Mouse (Mus musculus) T-helper 2 cell (primary cell): ENCODE results near the gene S100a16.

Source experiments
- in situ Hi-C: fragments of 300-600 bp; cut with MboI, MseI; formaldehyde crosslinking; loops from one replicate; pipeline ENCODE4 v1.15.1; 2025; ENCODE audit warnings: high pct_unique_total_duplicates

S100a16 gene

DNA sequence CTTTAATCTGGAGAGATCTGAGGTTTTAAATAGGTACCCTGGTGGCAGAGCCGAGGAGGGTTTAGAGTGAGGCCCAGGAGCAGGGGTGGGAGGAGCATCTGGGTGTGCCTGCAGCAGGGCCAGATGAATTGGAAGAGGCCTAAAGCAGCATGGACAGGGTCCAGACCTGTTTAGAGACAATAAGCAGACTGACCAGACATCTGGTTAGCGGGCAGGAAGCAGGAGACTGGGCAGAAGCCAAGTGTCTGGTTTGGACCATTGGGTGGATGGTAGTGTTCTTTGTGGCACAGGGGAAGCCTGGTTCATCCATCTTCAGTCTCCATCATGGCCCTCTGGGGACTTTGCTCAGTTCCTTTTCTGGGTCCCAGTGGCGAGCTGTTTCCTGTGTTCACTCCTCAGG lies 46.8 kb downstream of the S100a16 start:
- in situ Hi-C loops: loop anchor here (5.0 kb wide), 1 partner anchor 33 kb away; no protein-coding TSS in a partner anchor

DNA sequence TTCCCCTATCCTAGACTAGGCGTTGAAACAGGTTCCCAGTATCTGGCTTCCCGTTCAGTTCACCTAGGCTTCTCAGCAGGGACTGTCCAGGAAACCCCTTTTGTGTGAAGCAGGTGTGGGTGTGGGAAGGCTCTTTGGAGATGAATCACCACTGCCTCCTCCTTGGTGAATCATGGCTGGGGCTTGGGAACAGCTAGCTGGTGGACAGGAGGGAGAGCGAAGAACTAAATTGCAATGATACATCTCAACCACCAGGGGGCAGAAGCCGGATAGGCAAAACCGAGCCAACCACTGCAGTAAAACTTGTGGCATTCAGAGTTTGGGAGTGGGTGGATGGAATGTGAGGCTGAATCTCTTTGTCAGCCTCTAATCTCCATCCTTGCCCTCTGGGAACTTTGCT lies 48.5 kb downstream of the S100a16 start:
- in situ Hi-C loops: no loop called here

DNA sequence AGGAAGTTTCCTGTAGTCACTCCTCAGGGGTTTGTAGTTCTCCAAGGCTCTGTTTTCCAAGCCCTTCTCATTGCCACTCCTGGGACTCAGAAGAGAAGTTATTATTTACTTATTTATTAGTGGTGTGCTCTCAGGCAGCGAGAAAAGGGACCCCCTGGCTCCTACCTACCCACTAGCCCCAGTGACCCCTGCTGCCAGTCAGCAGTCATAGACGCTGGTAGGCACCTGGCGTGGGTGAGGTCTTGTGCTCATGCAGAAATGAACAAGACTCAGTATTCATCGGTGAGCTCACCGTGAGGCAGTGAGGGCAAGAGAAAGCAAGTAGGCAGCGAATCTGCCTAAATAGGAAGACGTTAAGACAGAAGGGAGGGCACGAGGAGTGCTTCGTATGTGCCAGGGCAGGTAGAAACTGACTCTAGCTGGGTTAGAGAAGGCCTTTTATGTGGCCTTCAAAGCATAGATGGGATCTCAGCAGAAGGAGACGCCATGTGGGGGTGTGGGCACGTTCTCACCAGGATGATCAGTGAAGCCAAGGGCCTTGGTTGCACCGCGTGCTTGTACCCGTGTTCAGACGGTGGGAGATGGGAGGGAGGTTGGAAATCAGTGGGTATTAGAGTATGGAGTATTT lies 49.1 kb downstream of the S100a16 start:
- in situ Hi-C loops: no loop called here

GRCm38 (mm10) chr3:90586906-90587305 lies 49.9 kb downstream of the S100a16 start:
- in situ Hi-C loops: no loop called here

GRCm38 (mm10) chr3:90587361-90588101 lies 50.5 kb downstream of the S100a16 start:
- in situ Hi-C loops: no loop called here

- in situ Hi-C loops: no loop called here
Observed at GRCm38 (mm10) chr3:90589390-90589789, 52.3 kb downstream of the S100a16 start.

DNA sequence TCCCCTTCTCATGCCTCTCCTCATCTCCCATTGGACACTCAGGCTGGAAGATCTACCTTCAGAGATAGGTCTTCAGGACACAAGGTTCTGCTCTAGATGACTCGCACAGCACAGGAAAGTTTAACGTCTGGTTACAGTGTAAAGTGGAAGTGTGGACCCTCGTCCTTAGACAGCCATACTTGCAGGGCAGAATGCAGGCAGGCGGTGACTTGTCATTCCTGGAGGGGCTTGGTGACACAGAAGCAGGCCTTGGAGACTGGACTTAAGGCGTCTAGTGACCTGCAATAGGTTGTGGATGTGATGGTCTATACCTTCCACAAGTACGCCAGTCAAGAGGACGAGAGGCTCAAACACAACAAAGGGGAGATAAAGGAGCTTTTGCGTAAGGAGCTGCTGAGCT lies 52.9 kb downstream of the S100a16 start, which contains the start of gene S100a2:
Gene S100a2, plus strand, starts transcription at position 301 of the 400 bp plus-strand sequence.
- in situ Hi-C loops: no loop called here
